10 mouse cellular contexts compared by ENCODE assay signal in the genomic region with DNA sequence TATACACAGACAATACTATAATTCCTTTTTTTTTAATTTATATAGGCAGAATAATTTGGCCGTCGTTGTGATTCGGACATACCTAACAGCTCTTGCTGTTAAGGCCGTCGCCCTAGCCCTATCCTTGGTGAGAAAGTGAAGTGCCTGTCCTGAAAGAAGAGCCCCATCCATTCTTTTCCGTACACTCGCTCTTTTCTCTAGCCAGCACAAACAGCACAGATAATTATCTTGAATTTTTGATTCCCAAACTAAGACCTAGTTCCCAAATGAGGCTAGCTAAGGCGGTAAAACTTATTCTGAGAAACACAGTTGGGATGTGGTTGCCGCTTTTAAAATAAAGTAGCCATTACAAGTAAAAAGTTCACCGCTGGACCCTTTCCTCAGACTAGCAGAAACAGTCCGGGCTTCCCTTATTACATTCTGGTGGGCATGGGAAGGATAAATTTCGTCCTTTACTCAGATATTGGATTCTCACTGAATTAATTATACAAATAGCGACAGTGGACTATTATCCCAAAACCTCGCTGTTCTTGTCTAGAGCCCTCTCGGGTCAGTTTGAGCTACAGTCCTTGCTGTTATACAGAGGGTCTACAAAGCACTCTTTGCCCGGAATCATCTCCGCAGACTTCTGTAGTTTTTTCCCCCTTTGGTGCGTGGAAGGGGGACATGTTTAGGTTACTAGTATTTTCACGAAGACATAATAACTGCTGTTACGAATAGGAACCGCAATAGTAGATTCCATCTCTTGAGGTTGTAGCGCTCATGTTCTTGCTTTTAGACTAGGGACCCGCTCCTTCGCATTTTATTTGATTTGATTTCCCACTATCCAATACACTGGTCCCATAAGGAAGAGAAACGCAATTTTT. TPM values are rescaled to one million over a fixed set of nuclear protein-coding genes. Genes with fewer than 3 reads are reported as not detected.
DNase-seq lines count a peak whose midpoint lies in the region; ATAC-seq lines count a peak whose summit lies in the region.
"Had no signal": no experiment of that assay in that cellular context is flagged by ENCODE, and none has a peak within 500 bp of the region (broad histone marks: within the 10 kb centered on the region; RNA-seq: fewer than 3 reads in every experiment).

No protein-coding gene starts in this region.

- intact Hi-C loops in left cerebral cortex, postnatal 14 days (cut with DNase I) = loop anchor here (5.0 to 10.0 kb wide), 2 partner anchors 336 to 427 kb away; no protein-coding TSS in a partner anchor

- H3K4me1 ChIP-seq in embryonic facial prominence, embryonic 14.5 days (ENCODE audit: control insufficient read depth, insufficient read depth, low read length) = peaks cover 13% of the 10 kb centered on the region
- H3K4me1 ChIP-seq in hindbrain, embryonic 15.5 days (replicated peaks) = peaks cover 28% of the 10 kb centered on the region
- peaks cover 34% of the 10 kb centered on the region for H3K4me1 ChIP-seq in neural tube, embryonic 12.5 days

- peak overlapping the region; percentile 40 for H3K4me3 ChIP-seq in embryonic facial prominence, embryonic 14.5 days (ENCODE audit: low read depth, low read length)
- H3K4me3 ChIP-seq in hindbrain, embryonic 15.5 days = peak overlapping the region; percentile 33
- H3K4me3 ChIP-seq in neural tube, embryonic 12.5 days = peak overlapping the region; percentile 34

- no peak overlapping the region for H3K27ac ChIP-seq in embryonic facial prominence, embryonic 14.5 days (replicated peaks; ENCODE audit: low read depth, low read length)
- H3K27ac ChIP-seq in hindbrain, embryonic 15.5 days (replicated peaks) = peak overlapping the region; percentile 25; the same call in 1 of the 2 replicates
- H3K27ac ChIP-seq in neural tube, embryonic 12.5 days = no peak overlapping the region

- ATAC-seq in embryonic facial prominence, embryonic 14.5 days (ENCODE audit: low read depth) = no peak
- no peak for ATAC-seq in hindbrain, embryonic 15.5 days (ENCODE audit: low FRiP score, low read depth)
- no peak for ATAC-seq in neural tube, embryonic 12.5 days (ENCODE audit: low FRiP score, low read depth)

- WGBS in embryonic facial prominence, embryonic 14.5 days = 5% methylated on average over 25 of the region's 25 CpGs
- 4% methylated on average over 25 of the region's 25 CpGs for WGBS in hindbrain, embryonic 15.5 days
- WGBS in neural tube, embryonic 12.5 days = 4% methylated on average over 25 of the region's 25 CpGs

- H3K27me3 ChIP-seq in embryonic facial prominence, embryonic 14.5 days (replicated peaks; ENCODE audit: control insufficient read depth, insufficient read depth, low read length) = peaks cover 97% of the 10 kb centered on the region
- H3K27me3 ChIP-seq in hindbrain, embryonic 15.5 days = peaks cover 58% of the 10 kb centered on the region
- H3K27me3 ChIP-seq in neural tube, embryonic 12.5 days (replicated peaks) = peaks cover 85% of the 10 kb centered on the region

- H3K9me3 ChIP-seq in embryonic facial prominence, embryonic 14.5 days (ENCODE audit: control insufficient read depth, low read length) = no peaks in the 10 kb centered on the region
- H3K9me3 ChIP-seq in hindbrain, embryonic 15.5 days = no peaks in the 10 kb centered on the region
- no peaks in the 10 kb centered on the region for H3K9me3 ChIP-seq in neural tube, embryonic 12.5 days

- DNase-seq in kidney, adult 9 months = peak; percentile 26
- DNase-seq in kidney, postnatal 14 days = no peak
- DNase-seq in embryonic facial prominence, embryonic 14.5 days (ENCODE audit: low spot score) = no peak
- DNase-seq in T-cell, adult 2 months (ENCODE audit: low spot score) = no peak
- DNase-seq in left cerebral cortex, postnatal 14 days (ENCODE audit: low spot score in 2 of 2) = no peak
- DNase-seq in lung, postnatal 10 days = no peak
- DNase-seq: gastrocnemius, postnatal 25 days had no signal

- peak overlapping the region; percentile 72 for H3K4me2 ChIP-seq in embryonic facial prominence, embryonic 14.5 days (ENCODE audit: low read depth, low read length)
- peak overlapping the region; percentile 52 for H3K4me2 ChIP-seq in hindbrain, embryonic 15.5 days
- peak overlapping the region; percentile 61 for H3K4me2 ChIP-seq in neural tube, embryonic 12.5 days (replicated peaks)

- no peaks in the 10 kb centered on the region for H3K36me3 ChIP-seq in embryonic facial prominence, embryonic 14.5 days (ENCODE audit: control insufficient read depth, insufficient read depth, low read length)
- no peaks in the 10 kb centered on the region for H3K36me3 ChIP-seq in hindbrain, embryonic 15.5 days
- no peaks in the 10 kb centered on the region for H3K36me3 ChIP-seq in neural tube, embryonic 12.5 days

- no peak overlapping the region for H3K9ac ChIP-seq in embryonic facial prominence, embryonic 14.5 days (ENCODE audit: low read depth, low read length)
- H3K9ac ChIP-seq in hindbrain, embryonic 15.5 days = no peak overlapping the region
- H3K9ac ChIP-seq in neural tube, embryonic 12.5 days = no peak overlapping the region; the same call in 1 of the 2 replicates

RNA-seq across cellular contexts. Expression of a gene that starts 7.7 kb away (rescaled TPM):
- polyA plus RNA-seq in embryonic facial prominence, embryonic 14.5 days (2014; fragmentation: Nextera tagmentation; extraction: Ambion mirVana) = 0.26 and 0.28 TPM in 2 replicates
- 15.9 and 64.3 TPM in 2 replicates for polyA plus RNA-seq in hindbrain, embryonic 15.5 days (2015; fragmentation: Nextera tagmentation; extraction: Ambion mirVana)
- 6.6 and 9.0 TPM in 2 replicates for polyA plus RNA-seq in neural tube, embryonic 12.5 days (2016; fragmentation: Nextera tagmentation; extraction: Ambion mirVana)
- 1 to 10 TPM in 1 of 2 experiments, under 1 TPM in 1; 0.33 to 1.6 TPM for total RNA-seq in left cerebral cortex, postnatal 14 days (2021)
- total RNA-seq: gastrocnemius, postnatal 25 days had no signal
- polyA plus RNA-seq: lung, embryonic 16.5 days had no signal

RNA-seq across cellular contexts. Expression of a gene that starts 16.0 kb away (rescaled TPM):
- 34.7 and 36.6 TPM in 2 replicates for polyA plus RNA-seq in embryonic facial prominence, embryonic 14.5 days (2014; fragmentation: Nextera tagmentation; extraction: Ambion mirVana)
- 30.7 and 38.8 TPM in 2 replicates for polyA plus RNA-seq in hindbrain, embryonic 15.5 days (2015; fragmentation: Nextera tagmentation; extraction: Ambion mirVana)
- polyA plus RNA-seq in neural tube, embryonic 12.5 days (2016; fragmentation: Nextera tagmentation; extraction: Ambion mirVana) = 37.3 and 42.4 TPM in 2 replicates
- 10 to 100 TPM; 13.7 to 14.2 TPM for total RNA-seq in left cerebral cortex, postnatal 14 days (2021)
